8 mouse cellular contexts compared by ENCODE assay signal in the genomic region with DNA sequence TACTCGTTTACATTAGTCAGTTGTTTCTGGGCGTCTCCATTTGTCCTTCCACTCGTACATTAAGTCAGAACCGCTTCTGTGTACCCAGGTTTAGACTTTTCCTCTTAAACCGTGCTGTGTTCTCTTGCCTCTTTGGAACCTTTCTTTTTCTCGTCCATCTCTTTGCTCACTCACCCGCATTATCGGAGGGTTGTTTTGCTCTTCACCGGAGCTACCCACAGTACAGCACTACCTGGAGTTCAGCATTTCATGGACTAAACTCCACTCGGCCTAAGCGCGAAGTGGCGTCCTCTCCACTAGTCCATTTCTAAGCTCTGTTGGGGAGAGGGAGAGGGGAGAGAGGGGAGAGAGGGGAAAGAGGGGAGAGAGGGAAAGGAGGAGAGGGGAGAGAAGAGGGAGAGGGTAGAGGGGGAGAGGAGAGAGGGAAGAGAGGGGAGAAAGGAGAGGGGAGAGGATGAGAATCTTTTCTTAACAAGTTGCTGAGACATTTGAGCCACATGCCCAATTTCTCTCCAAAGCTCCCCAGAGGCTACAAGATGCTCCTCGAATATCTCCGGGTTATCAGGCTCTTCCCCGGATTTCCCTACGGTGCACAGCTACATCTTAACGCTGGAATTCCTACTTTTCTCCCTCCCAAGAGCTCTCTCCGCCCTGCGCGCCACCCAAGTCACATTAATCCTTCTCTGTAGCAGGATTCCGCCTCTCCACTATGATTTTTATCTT. TPM values are rescaled to one million over a fixed set of nuclear protein-coding genes. Genes with fewer than 3 reads are reported as not detected.
A peak's percentile ranks its signal among the peaks of the same experiment; 100 is the strongest.
DNase-seq lines count a peak whose midpoint lies in the region; ATAC-seq and TF ChIP-seq lines count a peak whose summit lies in the region.

No protein-coding gene starts in this region.

- no peak for ATAC-seq in erythroblast, adult 5-6 weeks (replicated peaks; ENCODE audit: low FRiP score, poor library complexity, severe bottlenecking)
- ATAC-seq in G1E (ENCODE audit: extremely low read depth, insufficient number of reproducible peaks, low FRiP score, poor library complexity, severe bottlenecking), result no peak
- peak; percentile 78 for ATAC-seq in hindbrain, embryonic 11.5 days (ENCODE audit: low FRiP score)

- WGBS in hindbrain, embryonic 11.5 days, result under 1% methylated on average over 22 of the region's 22 CpGs
- under 1% methylated on average over 22 of the region's 22 CpGs for WGBS in midbrain, embryonic 10.5 days

- H3K9ac ChIP-seq in hindbrain, embryonic 11.5 days (ENCODE audit: low read depth, low read length), result peak overlapping the region; percentile 44; the same call in 1 of the 2 replicates

- peaks cover 19% of the 10 kb centered on the region for H3K27me3 ChIP-seq in erythroblast, embryonic 14.5 days (ENCODE audit: control insufficient read depth)
- peaks cover 4% of the 10 kb centered on the region; the same call in 1 of the 2 replicates for H3K27me3 ChIP-seq in G1E (ENCODE audit: insufficient read depth, low read length)
- no peaks in the 10 kb centered on the region for H3K27me3 ChIP-seq in hindbrain, embryonic 11.5 days (ENCODE audit: control insufficient read depth, insufficient read depth, low read length)
- H3K27me3 ChIP-seq in midbrain, embryonic 10.5 days (ENCODE audit: low read depth, poor library complexity, severe bottlenecking), result peaks cover 12% of the 10 kb centered on the region

- no peak overlapping the region for H3K27ac ChIP-seq in hindbrain, embryonic 11.5 days (ENCODE audit: low read depth, low read length)
- H3K27ac ChIP-seq in midbrain, embryonic 10.5 days (replicated peaks), result peak overlapping the region; percentile 38

- no peaks in the 10 kb centered on the region for H3K9me3 ChIP-seq in erythroblast, embryonic 14.5 days (ENCODE audit: control insufficient read depth, low read length)
- H3K9me3 ChIP-seq in G1E (replicated peaks), result no peaks in the 10 kb centered on the region
- no peaks in the 10 kb centered on the region for H3K9me3 ChIP-seq in hindbrain, embryonic 11.5 days (ENCODE audit: control insufficient read depth, low read length)
- no peaks in the 10 kb centered on the region for H3K9me3 ChIP-seq in midbrain, embryonic 10.5 days (replicated peaks)

- peaks cover 31% of the 10 kb centered on the region for H3K4me1 ChIP-seq in erythroblast, embryonic 14.5 days (ENCODE audit: control insufficient read depth)
- peaks cover 31% of the 10 kb centered on the region for H3K4me1 ChIP-seq in G1E (ENCODE audit: insufficient read depth, low read depth, low read length)
- H3K4me1 ChIP-seq in hindbrain, embryonic 11.5 days (replicated peaks; ENCODE audit: control insufficient read depth, insufficient read depth, low read length), result no peaks in the 10 kb centered on the region; the same call in 1 of the 2 replicates
- H3K4me1 ChIP-seq in midbrain, embryonic 10.5 days, result peaks cover 26% of the 10 kb centered on the region

- peak overlapping the region; percentile 60 for H3K4me2 ChIP-seq in hindbrain, embryonic 11.5 days (replicated peaks; ENCODE audit: low read depth, low read length)

- no peak for DNase-seq in G1E (ENCODE audit: low spot score)
- peak; percentile 50 for DNase-seq in hindbrain, embryonic 11.5 days (ENCODE audit: low spot score)
- peak; percentile 57 for DNase-seq in midbrain, embryonic 10.5 days (ENCODE audit: low spot score)
- DNase-seq in cerebellum, adult 11-12 months, result no peak
- no peak for DNase-seq in layer of hippocampus, postnatal 36 days
- DNase-seq in spleen, postnatal 14 days (ENCODE audit: low spot score in 2 of 2), result no peak

- H3K4me3 ChIP-seq in erythroblast, embryonic 14.5 days (replicated peaks), result peak overlapping the region; percentile 66
- H3K4me3 ChIP-seq in G1E (ENCODE audit: low read depth, low read length), result peak overlapping the region; percentile 70
- H3K4me3 ChIP-seq in hindbrain, embryonic 11.5 days (ENCODE audit: low read depth, low read length), result peak overlapping the region; percentile 42
- H3K4me3 ChIP-seq in midbrain, embryonic 10.5 days, result peak overlapping the region; percentile 61

- H3K36me3 ChIP-seq in erythroblast, embryonic 14.5 days (ENCODE audit: control insufficient read depth), result no peaks in the 10 kb centered on the region
- no peaks in the 10 kb centered on the region for H3K36me3 ChIP-seq in G1E (replicated peaks)
- H3K36me3 ChIP-seq in hindbrain, embryonic 11.5 days (ENCODE audit: control insufficient read depth, insufficient read depth, low read length), result no peaks in the 10 kb centered on the region
- H3K36me3 ChIP-seq in midbrain, embryonic 10.5 days, result no peaks in the 10 kb centered on the region

- no peak for TF ChIP-seq CTCF in G1E (IDR thresholded peaks at IDR 0.05; ENCODE audit: low read depth, low read length)

RNA-seq across cellular contexts. Expression of a gene that starts 52.5 kb away (rescaled TPM):
- polyA plus RNA-seq in erythroblast, embryonic 14.5 days (2012), result not detected in 2 replicates
- not detected in 2 replicates for total RNA-seq in erythroblast, adult 5-6 weeks (2015; ENCODE audit: low replicate concordance)
- not detected in 2 replicates for total RNA-seq in erythroblast, adult 5-6 weeks (2017; ENCODE audit: low replicate concordance)
- not detected in 2 replicates for total RNA-seq in G1E (2014; fragmentation: Nextera tagmentation)
- total RNA-seq in G1E (2017), result 0.06 and 0.22 TPM in 2 replicates
- not detected in 2 replicates for polyA plus RNA-seq in G1E (2012)
- not detected in 2 replicates for polyA plus RNA-seq in hindbrain, embryonic 11.5 days (2014; fragmentation: Nextera tagmentation; extraction: Ambion mirVana)
- not detected in 2 replicates for polyA plus RNA-seq in midbrain, embryonic 10.5 days (2016; fragmentation: Nextera tagmentation; extraction: Ambion mirVana)
- total RNA-seq in layer of hippocampus, postnatal 36 days (2021), result not detected

Comparison
In these comparisons a context has a peak if more than half of its experiments do, and no peak if none do; other contexts are left out.
1. DNase-seq: peak in hindbrain, embryonic 11.5 days (single experiment) and midbrain, embryonic 10.5 days (single experiment); none in G1E (single experiment), cerebellum, adult 11-12 months (single experiment), layer of hippocampus, postnatal 36 days (0 of 2) and spleen, postnatal 14 days (0 of 2).
2. Peak in every context shown above with its lines, with median percentiles within 50 percentile points of each other: H3K4me3 ChIP-seq.